Mouse (Mus musculus) E14TG2a.4 (cell line): ENCODE results near the gene Slc25a54.

ENCODE experiments used
- CTCF ChIP-seq: conservative IDR thresholded peaks from 2 replicates; pipeline ENCODE4 v1.5.1; 2014; ENCODE audit warnings: low read length
- NANOG ChIP-seq: IDR thresholded peaks from 2 replicates; pipeline ENCODE4 v1.6.1; 2014; ENCODE audit warnings: borderline replicate concordance, low read length, mixed read lengths

GRCm38 (mm10) chr3:109088460-109088859 is 8.2 kb downstream of the Slc25a54 start:
- TF ChIP-seq CTCF (no peak), NANOG (peak; percentile 76)
